Mouse (Mus musculus) spleen, adult 12 weeks (tissue): ENCODE results near the gene Xrn2.

Experiments
- DNase-seq: peaks from one replicate; pipeline ENCODE4 v3.0.0; 2022; ENCODE audit warnings: low spot score

Gene Xrn2

DNA sequence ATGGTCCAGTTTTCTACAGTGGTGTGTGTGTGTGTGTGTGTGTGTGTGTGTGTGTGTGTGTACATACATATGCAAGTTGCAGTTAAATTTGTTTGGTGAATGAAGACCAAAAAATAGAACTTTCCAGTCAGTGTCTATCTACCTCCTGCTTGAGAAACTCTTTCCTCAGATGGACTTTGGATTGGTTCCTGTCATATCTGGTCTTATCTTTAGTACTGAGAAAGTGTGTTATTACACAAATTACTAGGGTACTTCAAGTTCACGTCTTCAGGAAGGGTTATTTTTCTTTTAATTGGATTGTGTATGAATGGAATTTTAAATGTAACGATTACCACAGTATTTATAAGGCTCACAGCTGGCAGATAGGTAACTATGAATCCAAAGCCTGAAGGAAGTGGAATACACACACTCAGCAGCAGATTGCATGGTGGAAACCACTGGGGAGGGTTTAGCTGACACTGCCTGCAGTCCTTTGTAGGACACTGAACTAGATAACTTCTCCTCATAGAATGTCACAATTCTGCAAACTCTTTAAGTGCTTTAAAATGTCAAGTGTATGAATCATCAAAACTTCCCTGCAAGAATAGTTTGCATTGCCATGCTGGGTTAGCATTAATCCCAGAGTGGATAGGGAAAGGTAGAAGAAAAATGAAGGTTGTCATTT lies 40.6 kb downstream of the Xrn2 start:
- DNase-seq = no peak

GRCm38 (mm10) chr2:147067480-147068246 lies 54.9 kb downstream of the Xrn2 start:
- no peak for DNase-seq

- no peak for DNase-seq
Measured at GRCm38 (mm10) chr2:147069077-147069476, 56.3 kb downstream of the Xrn2 start.

- no peak for DNase-seq
Measured at GRCm38 (mm10) chr2:147070305-147070704, 57.5 kb downstream of the Xrn2 start.

DNA sequence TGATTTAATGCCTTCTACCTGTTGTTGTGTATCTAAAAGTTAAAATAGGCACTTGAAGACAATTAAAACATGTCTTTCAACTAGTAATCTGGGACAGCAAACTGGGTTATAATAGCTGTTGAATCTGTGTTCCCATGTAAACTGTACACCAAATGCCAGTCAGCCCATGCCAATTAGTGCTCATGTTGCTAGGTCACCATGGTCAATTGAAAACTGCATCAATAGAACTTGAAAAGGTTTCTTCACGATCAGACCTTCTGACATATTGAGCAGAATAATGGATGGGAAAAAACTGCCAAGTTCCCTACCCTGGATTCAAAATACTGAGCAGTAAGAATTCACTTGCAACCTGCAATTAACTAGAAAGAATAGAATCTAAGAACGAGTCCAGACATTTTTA lies 61.2 kb downstream of the Xrn2 start:
- no peak for DNase-seq

DNA sequence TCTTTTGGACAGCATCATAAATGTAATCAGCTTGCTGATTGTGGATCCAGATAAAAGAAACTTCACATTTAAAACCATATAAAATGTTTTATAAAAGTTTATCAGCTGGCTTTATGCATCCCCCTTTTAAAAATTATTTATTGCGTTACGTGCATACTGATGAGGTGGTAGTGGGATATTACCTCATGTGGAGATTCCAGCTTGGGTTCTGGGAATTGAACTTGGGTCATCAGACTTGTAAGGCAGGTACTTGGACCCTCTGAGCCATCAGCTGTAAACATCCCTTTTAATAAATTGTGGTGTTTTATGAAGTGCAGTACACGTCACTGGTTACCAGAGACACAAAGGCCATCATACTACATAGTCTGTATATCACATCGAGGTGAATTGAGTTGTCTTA lies 61.6 kb downstream of the Xrn2 start:
- DNase-seq = no peak

- DNase-seq = no peak
Measured at GRCm38 (mm10) chr2:147082391-147082790, 69.6 kb downstream of the Xrn2 start.

DNA sequence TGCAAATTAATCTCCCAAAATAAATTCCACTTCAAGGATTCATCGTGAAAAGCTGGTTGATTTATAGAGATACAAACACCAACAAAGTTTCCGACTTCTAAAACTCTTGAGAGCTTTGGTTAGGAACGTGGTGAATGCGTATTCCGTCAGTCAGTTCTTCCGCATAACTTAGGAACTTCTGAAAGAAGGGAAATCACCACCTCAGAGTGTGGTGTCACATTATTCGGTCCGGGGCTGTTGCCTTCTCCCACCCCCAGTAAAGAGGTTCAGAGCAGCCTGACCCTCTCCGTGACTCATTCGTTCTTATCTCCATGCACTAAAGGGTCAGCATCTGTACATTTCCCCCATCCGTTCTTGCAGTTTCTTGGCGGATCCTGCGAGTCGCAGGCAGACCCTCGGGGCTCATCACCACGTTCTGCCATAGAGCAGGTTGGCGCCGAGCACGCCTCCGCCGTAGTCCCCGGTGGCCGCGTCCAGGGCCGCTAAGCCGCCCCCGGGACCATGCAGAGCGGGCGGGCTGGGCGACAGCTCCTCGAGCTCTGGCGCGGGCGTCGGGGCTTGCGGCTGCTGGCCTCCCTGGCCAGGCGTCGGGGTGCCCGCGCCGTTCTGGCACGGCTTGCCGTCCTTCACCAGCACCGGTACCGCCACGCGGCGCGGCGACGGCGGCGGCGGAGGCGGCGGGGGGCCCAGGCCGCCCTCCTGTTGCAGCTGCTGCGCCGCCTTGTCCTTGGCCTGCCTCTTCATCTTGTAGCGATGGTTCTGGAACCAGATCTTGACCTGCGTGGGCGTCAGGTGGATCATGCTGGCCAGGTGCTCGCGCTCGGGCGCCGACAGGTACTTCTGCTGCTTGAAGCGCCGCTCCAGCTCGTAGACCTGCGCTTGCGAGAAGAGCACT lies 70.9 kb downstream of the Xrn2 start:
- DNase-seq = no peak

DNA sequence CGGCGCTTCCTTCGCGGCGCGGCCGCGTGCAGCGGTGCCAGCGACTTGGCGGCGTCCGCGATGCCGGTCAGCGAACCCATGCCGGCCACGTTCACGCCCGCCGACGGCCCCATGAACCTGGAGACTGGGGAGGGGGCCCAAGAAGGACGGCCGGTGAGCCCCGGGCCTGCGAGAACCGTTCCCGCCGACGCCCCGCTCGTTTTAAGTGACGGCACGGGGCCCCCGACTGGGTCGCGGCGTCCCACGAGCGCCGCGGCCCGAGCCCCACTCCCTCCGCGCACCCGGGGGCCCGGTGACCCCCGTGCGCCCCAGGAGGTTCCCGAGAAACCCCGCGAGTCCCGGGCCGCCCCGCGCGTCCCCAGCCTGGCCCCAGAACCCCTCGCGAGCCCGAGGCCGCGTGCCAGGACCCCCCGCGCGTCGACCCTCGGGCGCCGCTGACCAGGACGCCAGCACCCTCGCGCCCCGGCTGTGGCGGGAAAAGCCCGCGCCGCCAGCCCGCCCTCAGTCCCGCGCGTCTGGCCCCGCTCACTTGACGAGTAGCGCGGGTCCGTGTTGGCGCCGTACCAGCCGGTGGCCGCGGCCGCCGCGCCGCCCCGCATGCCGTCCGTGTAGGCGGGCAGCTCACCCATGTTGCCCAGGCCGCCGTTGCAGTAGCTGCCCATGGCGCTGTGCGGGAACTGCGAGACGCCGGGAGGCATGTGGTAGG lies 71.7 kb downstream of the Xrn2 start:
- no peak for DNase-seq

- no peak for DNase-seq
Measured at GRCm38 (mm10) chr2:147085072-147085870, 72.5 kb downstream of the Xrn2 start, which contains the start of gene Nkx2-4. TSS of gene Nkx2-4 (minus strand) at chr2:147085445.

DNA sequence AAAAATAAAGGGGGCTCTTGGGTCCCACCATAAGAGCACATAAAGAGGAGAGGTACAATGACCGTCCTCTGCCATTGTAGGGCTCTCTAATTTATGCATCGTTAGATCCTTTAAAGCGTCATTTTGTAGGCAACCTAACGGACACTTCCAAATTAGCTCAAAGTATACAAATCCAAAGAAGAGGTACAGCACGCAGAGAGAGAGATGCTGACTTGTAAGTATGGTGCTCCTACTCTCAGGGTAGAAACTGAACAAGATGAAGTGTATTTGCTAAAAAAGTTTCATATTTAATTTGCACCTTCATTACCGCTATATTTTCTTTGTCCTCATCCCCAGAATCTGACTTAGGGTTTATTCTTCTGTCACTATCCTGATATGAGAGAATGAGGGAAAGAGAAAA lies 73.1 kb downstream of the Xrn2 start:
- DNase-seq = no peak

DNA sequence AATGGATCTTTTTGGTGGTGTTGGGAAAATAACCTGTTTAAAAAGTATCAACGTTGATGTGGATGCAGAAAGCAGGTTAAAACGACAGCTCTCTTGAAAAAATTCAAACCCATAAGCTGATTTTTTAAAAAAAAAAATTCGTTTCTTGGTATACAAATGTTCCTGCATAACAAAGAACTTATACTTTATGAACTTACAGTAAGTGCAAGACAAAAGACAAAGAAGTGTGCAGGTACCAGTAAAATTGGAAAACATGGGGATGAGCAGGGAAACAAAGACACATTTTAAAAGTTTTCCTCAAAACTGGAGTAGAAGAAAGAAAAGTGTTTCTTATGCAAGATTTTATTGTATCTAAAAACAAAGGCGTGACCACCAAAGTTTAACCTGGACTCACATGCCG lies 73.6 kb downstream of the Xrn2 start:
- no peak for DNase-seq

- no peak for DNase-seq
Measured at GRCm38 (mm10) chr2:147119736-147120135, 106.9 kb downstream of the Xrn2 start.

DNA sequence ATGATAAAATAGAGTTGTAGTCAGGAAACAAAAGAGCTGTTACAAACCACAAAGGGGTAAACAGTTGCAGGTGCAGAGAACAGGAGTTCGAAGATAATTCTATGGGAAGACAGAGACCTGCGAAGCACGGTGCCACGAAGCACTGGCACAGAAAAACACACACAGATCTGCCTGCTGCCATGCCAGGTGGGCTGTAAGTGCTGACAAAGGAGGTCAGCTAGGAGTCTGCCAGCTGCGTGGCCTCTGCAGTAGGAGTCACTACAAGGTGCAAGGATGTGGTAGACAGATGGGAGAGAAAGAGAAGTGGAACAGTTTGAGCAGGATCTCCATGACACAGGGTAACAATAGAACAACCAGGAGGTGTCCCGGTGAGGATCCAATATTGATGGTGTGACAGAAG lies 114.6 kb downstream of the Xrn2 start:
- DNase-seq = no peak
